Mouse (Mus musculus): ENCODE results near the gene Dera. TPM values are rescaled to one million over a fixed set of nuclear protein-coding genes. Genes with fewer than 3 reads are reported as not detected.

Dera gene
- polyA plus RNA-seq, 1 experiment from 2014 or later, result 32.3 TPM

DNA sequence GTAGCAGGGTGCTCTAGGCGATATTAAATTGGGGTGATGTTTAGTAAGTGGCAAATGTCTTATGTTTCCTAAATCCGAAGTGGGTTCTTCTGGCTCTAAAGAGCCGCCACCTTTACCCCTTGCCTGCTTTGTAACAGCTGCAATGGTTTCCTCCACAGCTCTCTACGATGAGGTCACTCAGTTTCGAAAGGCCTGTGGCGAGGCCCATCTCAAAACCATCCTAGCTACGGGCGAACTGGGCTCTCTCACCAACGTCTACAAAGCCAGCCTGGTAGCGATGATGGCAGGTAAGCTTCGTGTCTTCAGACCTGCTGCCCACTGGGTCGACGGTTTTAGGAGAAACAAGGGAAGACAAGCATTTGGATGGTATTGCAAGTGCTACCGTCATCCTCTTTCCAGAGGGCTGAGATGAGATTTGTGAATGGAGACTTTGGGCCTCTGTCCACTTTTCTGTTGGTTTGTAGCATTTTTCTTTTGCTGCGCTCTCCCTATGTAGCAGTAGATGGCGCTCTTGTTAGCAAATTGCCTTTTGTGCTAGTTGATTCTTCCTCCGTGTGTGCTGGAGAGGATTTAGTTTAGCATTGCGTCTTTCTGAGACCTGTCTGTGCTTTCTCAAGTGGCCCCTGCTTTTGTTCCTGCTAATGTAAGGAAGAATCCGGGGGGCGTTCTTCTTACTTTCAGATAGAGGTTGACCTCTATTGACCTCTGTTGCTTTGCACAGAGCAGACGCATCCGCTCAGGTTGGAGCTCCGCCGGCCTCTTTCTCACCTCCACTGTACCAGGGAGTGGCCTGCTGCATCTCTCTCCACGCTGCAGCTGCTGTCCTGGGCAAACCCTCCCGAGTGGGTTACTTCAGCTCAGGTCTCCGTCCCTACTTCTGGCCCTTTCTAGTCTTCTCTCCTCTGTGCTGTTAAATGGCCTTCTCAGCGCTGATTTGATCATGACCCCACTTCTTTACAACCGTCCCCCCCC, 42.5 kb downstream of the Dera start:
- ATAC-seq (ENCODE audit: low FRiP score), result peak; percentile 62
- Histone ChIP-seq H3K27me3 (no peaks in the 10 kb centered on the region), H3K4me2 (no peak overlapping the region), H3K4me3 (replicated peaks) (no peak overlapping the region), H3K36me3 (replicated peaks) (peaks cover 7% of the 10 kb centered on the region), H3K4me1 (peaks cover 4% of the 10 kb centered on the region; the same call in 1 of the 2 replicates), H3K9me3 (peaks cover 9% of the 10 kb centered on the region; the same call in 1 of the 2 replicates), H3K9ac (no peak overlapping the region), H3K27ac (no peak overlapping the region)
- WGBS, result 69% methylated on average over 29 of the region's 29 CpGs

DNA sequence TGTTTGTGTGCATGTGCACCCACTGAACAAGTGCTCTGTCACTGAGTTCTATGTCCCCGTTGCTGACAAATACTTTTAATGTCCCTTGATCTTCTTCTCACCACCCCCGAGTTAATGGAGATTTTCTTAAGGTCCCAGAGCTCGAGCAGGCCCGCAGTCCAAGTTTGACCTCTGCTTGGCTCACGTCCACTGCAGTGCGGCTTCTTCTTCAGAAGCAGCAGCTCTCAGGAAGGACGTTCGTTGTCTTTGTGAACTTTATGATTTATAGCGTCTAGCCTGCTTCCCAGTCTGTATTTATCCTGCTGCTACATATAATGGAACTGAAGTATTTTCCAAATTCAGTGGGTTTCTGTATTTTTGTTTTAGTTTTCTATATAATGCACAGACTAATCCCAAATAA, 44.9 kb downstream of the Dera start:
- Histone ChIP-seq H3K9me3 (peaks cover 9% of the 10 kb centered on the region; the same call in 1 of the 2 replicates), H3K9ac (no peak overlapping the region), H3K27me3 (no peaks in the 10 kb centered on the region), H3K4me3 (replicated peaks) (no peak overlapping the region), H3K27ac (no peak overlapping the region), H3K4me2 (no peak overlapping the region), H3K36me3 (replicated peaks) (peaks cover 7% of the 10 kb centered on the region), H3K4me1 (no peaks in the 10 kb centered on the region)
- ATAC-seq (ENCODE audit: low FRiP score), result no peak
- 94% methylated on average over 9 of the region's 9 CpGs for WGBS

DNA sequence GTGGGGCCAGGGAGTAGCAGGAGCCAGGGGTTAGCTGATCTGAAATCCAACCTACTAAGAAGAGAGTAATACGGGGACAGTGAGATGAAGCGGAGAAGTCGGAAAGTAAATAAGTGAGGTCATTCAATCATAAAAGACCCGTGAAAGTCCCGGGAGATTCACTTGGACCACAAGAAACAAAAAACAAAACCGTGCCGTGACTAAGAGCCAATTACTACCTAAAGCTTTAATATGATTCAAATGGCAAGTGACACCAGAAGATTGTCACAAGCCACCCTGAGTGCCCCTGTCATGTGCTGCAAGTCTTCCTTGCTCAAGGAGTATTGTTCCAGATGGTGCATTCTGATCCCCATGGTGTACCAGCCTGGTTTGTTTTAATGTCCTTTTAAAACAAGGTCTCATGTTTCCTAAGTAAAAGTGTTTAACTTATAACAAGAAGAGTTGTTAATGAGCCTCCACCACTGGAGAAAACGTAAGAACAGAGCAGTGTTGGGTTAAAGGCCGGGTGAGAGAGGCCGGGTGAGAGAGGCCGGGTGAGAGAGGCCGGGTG, 49.2 kb downstream of the Dera start:
- WGBS, result 82% methylated on average over 12 of the region's 12 CpGs
- Histone ChIP-seq H3K9me3 (peaks cover 9% of the 10 kb centered on the region; the same call in 1 of the 2 replicates), H3K9ac (no peak overlapping the region), H3K27ac (no peak overlapping the region), H3K36me3 (replicated peaks) (peaks cover 7% of the 10 kb centered on the region), H3K27me3 (no peaks in the 10 kb centered on the region), H3K4me3 (replicated peaks) (no peak overlapping the region), H3K4me1 (no peaks in the 10 kb centered on the region), H3K4me2 (no peak overlapping the region)
- ATAC-seq (ENCODE audit: low FRiP score), result no peak

DNA sequence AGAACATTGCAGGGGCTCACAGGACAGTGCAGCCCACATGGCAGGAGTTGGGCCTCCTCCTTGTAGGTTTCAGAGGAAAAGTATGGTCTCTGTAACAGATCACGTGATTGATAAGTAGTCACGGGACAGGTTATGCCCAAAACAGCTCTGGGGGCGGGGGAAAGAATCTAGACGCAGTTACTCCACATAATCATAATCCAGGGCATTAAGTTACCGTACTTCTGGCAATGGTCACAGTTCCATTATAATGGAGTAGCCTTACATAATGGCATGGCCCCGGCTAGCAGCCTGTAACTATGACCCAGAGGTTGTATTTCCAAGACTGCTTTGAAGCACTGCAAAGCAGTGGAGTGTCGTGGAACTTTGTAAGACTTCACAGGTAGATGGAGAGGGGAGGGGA, 49.8 kb downstream of the Dera start:
- 85% methylated on average over 7 of the region's 7 CpGs for WGBS
- Histone ChIP-seq H3K9me3 (peaks cover 9% of the 10 kb centered on the region; the same call in 1 of the 2 replicates), H3K9ac (no peak overlapping the region), H3K36me3 (replicated peaks) (peaks cover 7% of the 10 kb centered on the region), H3K27me3 (no peaks in the 10 kb centered on the region), H3K4me2 (no peak overlapping the region), H3K27ac (no peak overlapping the region), H3K4me1 (no peaks in the 10 kb centered on the region), H3K4me3 (replicated peaks) (no peak overlapping the region)
- no peak for ATAC-seq (ENCODE audit: low FRiP score)

DNA sequence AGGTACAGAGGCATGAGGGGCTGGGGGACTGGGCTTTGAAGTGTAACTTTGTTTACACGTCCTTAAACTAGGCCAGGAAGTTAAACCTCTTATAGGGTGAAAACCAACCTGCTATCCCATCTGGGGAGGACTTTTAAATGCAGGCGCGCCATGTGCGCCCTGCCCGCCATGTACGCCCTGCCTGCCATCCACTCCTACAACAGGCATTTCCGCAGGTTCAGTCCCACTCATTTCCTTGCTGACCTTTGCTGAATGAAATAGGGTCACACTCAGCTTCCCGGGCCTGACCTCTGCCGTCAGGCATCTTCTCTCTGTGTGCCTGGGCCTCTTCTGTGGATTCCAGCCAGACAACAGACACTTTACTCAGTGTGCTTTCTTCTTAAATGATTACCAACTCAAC, 50.3 kb downstream of the Dera start:
- peaks cover 6% of the 10 kb centered on the region for H3K36me3 ChIP-seq (replicated peaks)
- H3K4me3 ChIP-seq (replicated peaks), result no peak overlapping the region
- no peaks in the 10 kb centered on the region for H3K4me1 ChIP-seq
- ATAC-seq (ENCODE audit: low FRiP score), result no peak
- H3K27me3 ChIP-seq, result no peaks in the 10 kb centered on the region
- H3K27ac ChIP-seq, result no peak overlapping the region
- WGBS, result 73% methylated on average over 9 of the region's 9 CpGs
- H3K9me3 ChIP-seq, result peaks cover 8% of the 10 kb centered on the region; the same call in 1 of the 2 replicates
- no peak overlapping the region for H3K4me2 ChIP-seq
- H3K9ac ChIP-seq, result no peak overlapping the region

DNA sequence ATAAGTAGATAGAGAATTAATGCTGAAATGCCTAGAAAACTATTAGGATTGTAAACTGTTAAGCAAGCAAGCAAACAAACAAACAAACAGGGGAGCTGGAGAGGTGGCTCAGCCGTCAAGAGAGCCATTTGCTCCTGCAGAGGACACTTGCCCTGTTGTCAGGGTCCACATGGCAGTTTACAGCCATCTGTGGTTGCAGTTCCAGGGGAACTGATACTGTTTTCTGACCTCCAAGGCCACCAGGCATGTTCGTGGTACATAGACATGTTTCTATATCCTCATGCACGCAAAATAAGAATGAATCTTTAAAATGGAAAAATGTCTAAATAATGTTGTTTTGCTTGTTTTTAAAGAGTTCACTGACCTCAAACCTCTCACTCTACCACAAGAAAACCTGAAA, 52.0 kb downstream of the Dera start:
- 93% methylated on average over 3 of the region's 3 CpGs for WGBS
- H3K27me3 ChIP-seq, result no peaks in the 10 kb centered on the region
- no peak overlapping the region for H3K9ac ChIP-seq
- ATAC-seq (ENCODE audit: low FRiP score), result no peak
- H3K4me2 ChIP-seq, result no peak overlapping the region
- H3K4me3 ChIP-seq (replicated peaks), result no peak overlapping the region
- no peaks in the 10 kb centered on the region for H3K36me3 ChIP-seq (replicated peaks)
- no peak overlapping the region for H3K27ac ChIP-seq
- no peaks in the 10 kb centered on the region for H3K9me3 ChIP-seq
- no peaks in the 10 kb centered on the region for H3K4me1 ChIP-seq

DNA sequence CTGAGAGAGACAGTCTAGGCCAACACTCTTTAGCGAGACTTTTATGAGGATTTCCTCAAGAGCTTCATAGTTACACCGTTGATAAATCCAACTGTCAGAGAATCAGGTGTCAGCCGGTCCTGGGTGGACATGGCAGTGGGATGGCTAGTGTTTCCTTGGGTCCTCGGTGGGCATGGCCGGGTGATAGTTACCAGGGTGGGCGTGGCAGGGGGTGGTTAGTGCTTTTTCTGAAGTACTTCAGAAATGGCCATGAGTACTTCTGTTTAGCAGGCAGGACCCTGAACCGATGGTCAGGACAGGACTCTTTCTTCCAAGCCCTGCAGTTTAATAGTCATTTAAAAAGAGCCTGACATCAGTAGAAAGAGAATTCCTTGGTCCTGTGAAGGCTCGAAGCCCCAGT, 52.5 kb downstream of the Dera start:
- H3K9ac ChIP-seq, result no peak overlapping the region
- no peak overlapping the region for H3K4me3 ChIP-seq (replicated peaks)
- H3K9me3 ChIP-seq, result no peaks in the 10 kb centered on the region
- no peak for ATAC-seq (ENCODE audit: low FRiP score)
- WGBS, result 92% methylated on average over 8 of the region's 8 CpGs
- H3K27ac ChIP-seq, result no peak overlapping the region
- no peaks in the 10 kb centered on the region for H3K36me3 ChIP-seq (replicated peaks)
- no peak overlapping the region for H3K4me2 ChIP-seq
- no peaks in the 10 kb centered on the region for H3K4me1 ChIP-seq
- no peaks in the 10 kb centered on the region for H3K27me3 ChIP-seq

DNA sequence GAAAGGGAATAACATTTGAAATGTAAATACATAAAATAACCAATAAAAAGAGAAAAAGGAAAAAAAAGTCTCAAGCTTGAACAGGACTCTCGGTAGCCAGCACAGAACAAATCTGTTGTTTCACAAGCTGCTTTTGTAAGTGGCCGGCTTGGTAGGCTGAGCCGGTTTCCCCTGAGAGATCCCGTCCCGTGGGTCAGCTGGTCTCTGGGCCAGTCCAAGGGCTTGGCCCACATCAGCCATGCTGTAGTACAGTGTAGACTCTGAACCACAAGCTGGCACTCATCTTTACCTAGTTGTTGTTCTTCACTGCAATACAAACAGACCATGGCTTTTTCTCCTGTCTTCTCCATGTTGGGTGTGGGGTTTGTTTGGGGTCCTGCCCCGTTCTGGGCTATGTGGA, 53.0 kb downstream of the Dera start:
- Histone ChIP-seq H3K36me3 (replicated peaks) (no peaks in the 10 kb centered on the region), H3K27me3 (no peaks in the 10 kb centered on the region)
- WGBS, result 91% methylated on average over 6 of the region's 6 CpGs

DNA sequence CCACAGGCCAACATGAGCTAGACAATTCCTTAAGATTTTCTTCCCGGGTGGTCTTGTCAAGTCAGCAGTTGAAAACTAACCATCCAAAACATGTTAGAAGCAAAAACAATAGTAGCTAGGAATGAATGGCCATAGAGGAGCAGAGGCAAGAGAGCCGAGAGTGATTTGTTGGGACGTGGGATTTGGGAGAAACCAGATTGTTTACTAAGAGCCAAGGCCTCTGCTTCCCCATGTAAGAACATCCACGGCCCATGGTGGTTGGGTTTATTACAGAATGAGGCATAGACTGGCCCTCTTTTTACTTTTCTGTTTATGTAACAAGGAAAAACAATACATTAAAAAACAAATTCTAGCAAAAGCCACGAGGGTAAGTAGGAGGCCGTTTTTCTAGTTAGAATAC, 54.4 kb downstream of the Dera start:
- Histone ChIP-seq H3K27me3 (no peaks in the 10 kb centered on the region), H3K4me1 (no peaks in the 10 kb centered on the region), H3K9me3 (no peaks in the 10 kb centered on the region), H3K27ac (no peak overlapping the region), H3K9ac (no peak overlapping the region), H3K4me2 (no peak overlapping the region), H3K4me3 (replicated peaks) (no peak overlapping the region), H3K36me3 (replicated peaks) (no peaks in the 10 kb centered on the region)
- ATAC-seq (ENCODE audit: low FRiP score), result no peak
- 78% methylated on average over 6 of the region's 6 CpGs for WGBS

More for the DNA sequence above, 53.0 kb downstream of the Dera start:
- no peak overlapping the region for H3K9ac ChIP-seq
- no peak overlapping the region for H3K4me3 ChIP-seq (replicated peaks)
- H3K4me2 ChIP-seq, result no peak overlapping the region
- no peak for ATAC-seq (ENCODE audit: low FRiP score)
- H3K4me1 ChIP-seq, result no peaks in the 10 kb centered on the region
- no peaks in the 10 kb centered on the region for H3K9me3 ChIP-seq
- H3K27ac ChIP-seq, result no peak overlapping the region

DNA sequence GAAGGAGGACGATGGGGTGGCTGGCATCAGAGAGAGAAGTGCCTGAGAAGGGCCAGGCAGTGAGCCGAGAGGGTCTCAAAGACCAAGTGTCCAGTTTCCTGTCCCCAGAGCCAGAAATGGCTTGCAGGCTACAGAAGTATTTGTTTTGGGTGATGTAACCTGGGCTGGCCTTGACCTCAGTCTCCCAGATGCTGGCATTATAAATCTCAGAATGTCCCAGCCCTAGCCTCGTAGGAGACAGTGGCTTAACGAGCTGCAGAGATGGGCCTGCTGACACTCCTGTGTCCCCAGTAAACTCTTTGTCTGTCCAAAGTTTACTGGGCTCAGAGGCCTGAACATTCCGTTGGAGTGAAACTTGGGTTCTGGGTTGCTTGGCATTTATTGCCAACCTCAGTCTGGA, 55.8 kb downstream of the Dera start:
- H3K36me3 ChIP-seq (replicated peaks), result no peaks in the 10 kb centered on the region
- WGBS, result 66% methylated on average over 5 of the region's 5 CpGs
- no peak for ATAC-seq (ENCODE audit: low FRiP score)

DNA sequence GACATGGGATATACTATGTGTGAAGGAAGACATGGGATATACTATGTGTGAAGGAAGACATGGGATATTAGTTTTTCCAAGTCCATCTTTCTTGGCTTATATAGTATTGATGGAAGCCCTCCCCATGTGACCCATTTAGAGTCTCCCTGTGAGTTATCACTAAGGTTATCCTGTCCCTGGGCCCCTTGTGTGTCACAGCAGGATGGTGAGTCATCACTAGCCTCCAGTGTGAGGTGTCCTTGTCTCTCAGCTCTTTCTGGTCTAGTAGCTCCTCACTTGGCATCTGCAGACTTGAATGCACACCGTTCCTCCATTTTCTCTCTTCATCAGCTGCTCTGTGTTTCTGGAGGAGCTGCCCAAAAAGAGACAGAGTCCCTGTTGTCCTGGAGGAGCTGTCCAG, 59.7 kb downstream of the Dera start:
- no peak for ATAC-seq (ENCODE audit: low FRiP score)

More for the DNA sequence above, 55.8 kb downstream of the Dera start:
- Histone ChIP-seq H3K9ac (no peak overlapping the region), H3K4me3 (replicated peaks) (no peak overlapping the region), H3K4me1 (no peaks in the 10 kb centered on the region), H3K27ac (no peak overlapping the region), H3K4me2 (no peak overlapping the region), H3K27me3 (no peaks in the 10 kb centered on the region), H3K9me3 (no peaks in the 10 kb centered on the region)

DNA sequence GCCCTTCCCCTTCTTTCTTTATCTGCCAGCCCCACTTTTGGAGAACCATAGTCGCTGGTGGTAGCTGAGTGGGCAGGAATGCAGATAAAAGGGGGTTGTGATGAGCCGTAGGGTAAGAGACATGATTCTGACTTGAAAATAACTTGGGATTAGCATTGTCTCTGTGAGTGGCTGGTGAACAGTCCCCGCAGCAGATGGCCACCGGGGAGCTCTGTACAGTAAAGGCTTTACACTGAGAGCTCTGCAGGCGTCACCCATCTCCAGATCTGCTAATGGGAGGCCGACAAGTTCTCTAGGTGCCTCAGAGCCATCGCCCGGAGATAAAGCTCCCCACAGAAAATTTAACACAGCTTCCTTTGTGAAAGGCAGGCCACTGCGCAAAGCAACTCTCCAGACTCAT, 62.2 kb downstream of the Dera start:
- Histone ChIP-seq H3K9me3 (no peaks in the 10 kb centered on the region), H3K4me3 (replicated peaks) (no peak overlapping the region), H3K4me2 (no peak overlapping the region), H3K9ac (no peak overlapping the region), H3K27ac (no peak overlapping the region), H3K36me3 (replicated peaks) (no peaks in the 10 kb centered on the region), H3K27me3 (no peaks in the 10 kb centered on the region), H3K4me1 (no peaks in the 10 kb centered on the region)
- no peak for ATAC-seq (ENCODE audit: low FRiP score)
- 88% methylated on average over 9 of the region's 9 CpGs for WGBS

More for the DNA sequence above, 59.7 kb downstream of the Dera start:
- Histone ChIP-seq H3K4me1 (no peaks in the 10 kb centered on the region), H3K4me2 (no peak overlapping the region), H3K27ac (no peak overlapping the region), H3K27me3 (no peaks in the 10 kb centered on the region), H3K9me3 (no peaks in the 10 kb centered on the region), H3K9ac (no peak overlapping the region), H3K36me3 (replicated peaks) (no peaks in the 10 kb centered on the region), H3K4me3 (replicated peaks) (no peak overlapping the region)
- 92% methylated on average over 1 of the region's 1 CpGs for WGBS
